Mouse (Mus musculus): Measurements from ENCODE around the gene Stag2. TPM values are rescaled to one million over a fixed set of nuclear protein-coding genes. Genes with fewer than 3 reads are reported as not detected.

Stag2 gene
- total RNA-seq, 2 experiments from 2014 or later = 53.6 to 54.8 TPM

DNA sequence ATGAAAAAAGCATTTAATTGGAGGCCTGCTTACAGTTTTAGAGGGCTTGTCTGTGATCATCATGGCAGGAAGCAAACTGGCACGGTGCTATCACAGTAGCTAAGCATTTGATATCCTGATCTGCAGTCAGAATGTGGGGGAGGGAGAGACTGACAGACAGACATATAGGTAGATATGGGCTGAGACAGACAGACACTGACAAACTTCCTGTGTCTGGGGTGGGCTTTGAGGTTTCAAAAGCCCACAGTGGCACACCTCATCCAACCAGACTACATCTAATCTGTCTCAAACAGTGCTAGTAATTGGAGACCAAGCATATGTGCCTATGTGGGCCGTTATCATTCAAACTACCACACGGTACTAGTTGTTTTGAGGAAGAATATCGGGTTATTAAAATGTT, 53.4 kb downstream of the Stag2 start:
- no peak for DNase-seq
- intact Hi-C loops (cut with DNase I) = no loop called here

DNA sequence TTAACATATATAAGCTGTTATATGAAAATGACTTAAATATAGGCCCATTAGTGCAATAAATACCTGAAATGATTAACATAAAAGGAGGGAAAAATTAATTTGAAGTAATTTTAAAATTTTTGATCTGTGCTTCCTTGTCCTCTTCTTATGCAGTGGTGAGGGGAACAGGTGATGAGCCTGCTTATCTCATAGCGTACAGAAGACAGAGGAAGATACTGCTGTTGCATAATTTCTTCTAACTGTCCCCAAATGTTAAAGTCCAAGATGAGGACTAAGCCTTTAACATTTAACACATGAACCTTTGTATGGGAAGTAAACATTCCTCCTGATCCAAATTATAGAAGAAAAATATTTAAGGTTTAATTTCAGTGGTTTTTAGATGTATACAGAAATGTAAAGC, 66.6 kb downstream of the Stag2 start:
- DNase-seq = no peak
- intact Hi-C loops (cut with DNase I) = no loop called here

DNA sequence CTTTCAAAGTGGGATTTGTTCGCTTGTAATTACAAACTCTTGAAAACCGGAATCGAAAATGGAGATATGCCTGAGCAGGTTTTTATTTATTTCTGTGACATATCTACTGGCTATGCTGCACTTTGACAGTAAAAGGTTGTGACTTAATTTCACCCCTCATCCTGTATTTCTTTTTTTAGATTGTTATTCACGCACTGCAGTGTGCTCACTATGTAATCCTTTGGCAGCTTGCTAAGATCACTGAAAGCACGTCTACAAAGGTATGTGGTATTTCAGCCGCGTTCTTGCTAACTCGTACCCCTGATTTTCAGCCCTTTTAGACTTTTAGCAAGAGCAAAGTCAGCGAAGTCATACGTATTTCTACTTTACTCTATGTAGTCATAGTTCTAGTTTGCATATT, 101.2 kb downstream of the Stag2 start:
- no peak for DNase-seq
- intact Hi-C loops (cut with DNase I) = no loop called here

DNA sequence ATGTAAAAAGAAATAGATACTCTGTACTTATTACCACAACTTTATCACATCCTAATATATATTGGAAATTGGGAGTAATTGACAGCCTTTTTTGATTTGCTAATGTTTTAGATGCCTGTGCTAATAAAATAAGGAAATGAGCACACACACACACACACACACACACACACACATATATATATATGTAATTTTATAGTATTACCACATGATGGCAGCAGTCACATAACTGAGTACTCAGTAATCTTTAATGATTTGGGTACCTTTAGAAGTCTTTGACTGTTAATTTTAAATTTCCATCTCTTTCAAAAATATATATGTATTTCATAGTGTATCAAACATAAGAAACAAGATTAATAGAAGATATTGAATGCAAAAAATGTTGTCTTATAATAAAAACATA, 123.6 kb downstream of the Stag2 start:
- intact Hi-C loops (cut with DNase I) = no loop called here
- DNase-seq = no peak

DNA sequence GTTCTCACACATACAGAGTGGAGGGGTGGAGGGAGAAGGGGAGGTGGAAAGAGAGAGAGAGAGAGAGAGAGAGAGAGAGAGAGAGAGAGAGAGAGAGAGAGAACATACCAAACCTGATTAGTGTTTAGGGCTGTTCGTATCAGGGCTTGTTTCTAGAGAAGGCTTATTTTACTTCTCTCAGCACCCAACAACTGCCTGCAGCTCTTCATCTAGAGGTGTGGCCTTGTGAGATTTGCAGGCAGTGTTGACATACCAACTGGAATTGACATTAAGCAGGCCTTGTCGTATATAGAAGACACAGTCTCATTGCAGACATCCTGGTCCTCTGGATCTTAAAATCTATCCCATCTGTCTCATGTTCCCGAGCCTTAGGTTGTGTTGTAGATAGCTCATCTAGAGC, 141.1 kb downstream of the Stag2 start:
- intact Hi-C loops (cut with DNase I) = no loop called here
- no peak for DNase-seq

DNA sequence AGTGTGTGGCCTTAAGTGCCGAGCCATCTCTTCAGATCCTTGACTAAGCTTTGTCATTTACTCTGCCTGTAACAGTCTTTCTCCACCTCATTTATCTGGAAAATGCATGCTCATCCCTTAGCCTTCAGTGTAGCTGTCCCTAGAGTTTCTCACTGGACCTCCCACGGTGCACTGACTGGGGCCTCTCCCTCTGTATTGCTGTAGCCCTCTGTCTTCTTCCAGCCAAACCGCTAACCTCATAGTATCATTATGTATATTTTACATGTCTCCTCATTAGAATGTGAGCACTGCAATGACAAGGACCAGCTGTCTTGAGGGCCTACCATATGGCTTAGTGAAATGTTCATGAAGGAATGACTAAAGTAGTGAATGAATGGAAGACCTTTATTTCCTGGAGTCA, 166.1 kb downstream of the Stag2 start:
- intact Hi-C loops (cut with DNase I) = no loop called here
- DNase-seq = no peak

DNA sequence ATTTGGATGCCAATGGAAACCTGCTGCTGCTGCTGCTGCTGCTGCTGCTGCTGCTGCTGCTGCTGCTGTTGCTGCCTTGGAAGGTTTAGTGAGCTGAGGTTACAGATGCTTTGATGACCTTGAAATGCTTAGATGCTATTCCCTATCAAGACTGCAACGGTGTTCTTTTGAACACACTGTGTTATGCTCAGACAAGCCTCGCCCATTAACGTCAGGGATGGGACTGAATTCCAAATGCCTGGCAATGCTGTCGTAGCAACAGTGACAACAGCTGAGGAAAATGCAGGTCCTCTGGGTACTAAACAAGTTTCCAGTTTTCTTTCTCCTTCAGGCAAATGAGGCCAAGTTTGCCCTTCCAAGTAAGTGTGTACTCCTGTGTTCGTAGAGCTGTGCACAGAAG, 171.3 kb downstream of the Stag2 start:
- intact Hi-C loops (cut with DNase I) = no loop called here
- no peak for DNase-seq

DNA sequence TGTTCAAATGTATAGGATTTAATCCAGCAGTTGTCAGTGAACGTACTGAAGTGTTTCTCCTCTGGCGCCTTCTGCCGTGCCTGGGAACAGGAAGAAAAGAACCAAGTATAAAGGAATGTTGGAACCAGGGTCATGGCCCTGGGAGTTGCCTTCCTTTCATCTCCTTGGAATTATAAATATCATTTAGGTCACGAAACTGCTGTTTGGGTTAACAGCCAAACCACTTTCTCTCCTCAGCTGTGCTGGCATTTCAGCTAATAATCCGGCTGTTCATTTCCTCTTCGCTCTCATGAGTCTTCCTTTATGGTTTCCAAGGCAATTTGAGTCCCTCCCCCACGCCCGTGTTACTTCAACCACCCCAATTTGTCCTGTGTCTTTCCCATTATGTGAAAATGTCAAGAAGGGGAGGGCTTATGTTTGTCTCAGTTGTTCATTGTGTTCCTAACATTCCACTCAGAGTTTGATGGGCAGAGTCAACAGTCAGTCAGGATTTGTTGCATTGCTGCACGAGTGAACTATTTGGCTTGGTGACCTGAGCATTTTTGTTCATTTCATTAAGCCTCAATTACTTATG, 172.2 kb downstream of the Stag2 start:
- intact Hi-C loops (cut with DNase I) = no loop called here
- no peak for DNase-seq

DNA sequence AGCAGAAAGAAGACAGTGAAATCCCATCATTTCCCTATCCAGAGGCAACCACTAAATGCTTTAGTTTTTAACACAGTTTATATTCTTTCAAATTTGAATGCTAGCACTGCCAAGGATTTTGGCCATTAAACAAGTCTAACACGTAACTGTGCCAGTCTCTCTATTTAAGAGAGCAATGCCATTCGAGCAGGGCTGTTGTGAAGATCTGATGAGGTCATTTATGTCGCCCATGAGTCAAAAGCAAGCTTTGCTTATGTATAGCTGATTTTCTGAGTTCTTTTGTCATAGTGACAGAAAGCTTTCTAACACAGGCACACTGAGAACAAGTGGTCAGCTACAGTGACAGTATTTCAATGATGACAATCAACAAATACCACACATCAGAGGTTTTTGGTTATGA, 175.7 kb downstream of the Stag2 start:
- intact Hi-C loops (cut with DNase I) = no loop called here
- no peak for DNase-seq

Other genes starting within 250 kb of the Stag2 start
- gene Thoc2, start 228.6 kb upstream of the Stag2 start, total RNA-seq (2021) = 10 to 100 TPM; 70.9 to 79.1 TPM
- gene Xiap, start 89.6 kb upstream of the Stag2 start, total RNA-seq (2021) = 10 to 100 TPM; 46.3 to 47.7 TPM